Mouse (Mus musculus): ENCODE results near the gene Cxcl10. TPM values are rescaled to one million over a fixed set of nuclear protein-coding genes. Genes with fewer than 3 reads are reported as not detected.

The Cxcl10 gene
- polyA plus RNA-seq, 1 experiment from 2014 or later: 1.8 TPM

DNA sequence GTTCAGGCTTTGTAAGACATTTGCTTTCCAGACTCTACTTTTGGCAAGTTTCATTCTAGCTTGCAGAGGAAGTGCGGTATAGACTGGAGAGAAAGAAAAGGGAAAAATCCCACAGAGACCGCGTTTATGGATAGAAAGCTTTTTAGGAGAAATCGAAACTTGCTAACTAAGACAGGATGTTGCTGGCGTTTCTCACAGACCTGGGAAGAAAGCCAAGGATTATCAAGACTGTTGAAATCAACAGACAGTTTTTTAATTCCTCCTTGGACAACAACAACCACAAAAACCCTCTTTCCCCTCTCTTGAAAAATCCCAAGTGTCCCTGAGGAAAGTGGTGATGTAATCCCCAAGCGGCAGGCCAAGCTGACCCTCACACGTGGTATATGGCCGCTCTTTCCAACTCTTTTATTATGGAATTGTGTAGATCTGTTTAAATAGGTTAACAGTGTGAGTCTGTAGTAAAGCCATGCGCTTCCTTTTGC is 16.3 kb downstream of the Cxcl10 start:
- Histone ChIP-seq H3K36me3 (ENCODE audit: control insufficient read depth, insufficient read depth, low read length) (no peaks in the 10 kb centered on the region), H3K27ac (ENCODE audit: low read length) (peak overlapping the region; percentile 82), H3K4me1 (ENCODE audit: control insufficient read depth, insufficient read depth, low read length) (peaks cover 6% of the 10 kb centered on the region), H3K4me3 (replicated peaks; ENCODE audit: low read length) (peak overlapping the region; percentile 22), H3K27me3 (ENCODE audit: control insufficient read depth, insufficient read depth, low read length) (no peaks in the 10 kb centered on the region), H3K9ac (ENCODE audit: low read length) (0 out of 2 replicates have a peak overlapping the region, but pooled peaks have one; percentile 34), H3K4me2 (ENCODE audit: low read depth, low read length) (peak overlapping the region; percentile 36), H3K9me3 (replicated peaks; ENCODE audit: control insufficient read depth, low read length) (no peaks in the 10 kb centered on the region)
- WGBS: 37% methylated on average over 9 of the region's 9 CpGs
- peak; percentile 87 for ATAC-seq (ENCODE audit: insufficient read depth, low FRiP score)

GRCm38 (mm10) chr5:92331635-92332338 is 16.9 kb downstream of the Cxcl10 start, which contains the start of gene Art3:
Gene Art3 (plus strand): TSS chr5:92331827.
- 0 out of 2 replicates have a peak, but pooled peaks have one; percentile 23 for ATAC-seq (ENCODE audit: insufficient read depth, low FRiP score)
- H3K9ac ChIP-seq (ENCODE audit: low read length): 0 out of 2 replicates have a peak within 1 kb of the TSS, but pooled peaks have one; percentile 34

GRCm38 (mm10) chr5:92331122-92331521 is 17.6 kb downstream of the Cxcl10 start:
- WGBS: 86% methylated on average over 12 of the region's 12 CpGs
- Histone ChIP-seq H3K4me3 (replicated peaks; ENCODE audit: low read length) (no peak overlapping the region), H3K9ac (ENCODE audit: low read length) (no peak overlapping the region), H3K27ac (ENCODE audit: low read length) (no peak overlapping the region), H3K36me3 (ENCODE audit: control insufficient read depth, insufficient read depth, low read length) (no peaks in the 10 kb centered on the region), H3K9me3 (replicated peaks; ENCODE audit: control insufficient read depth, low read length) (no peaks in the 10 kb centered on the region), H3K4me1 (ENCODE audit: control insufficient read depth, insufficient read depth, low read length) (peaks cover 6% of the 10 kb centered on the region), H3K4me2 (ENCODE audit: low read depth, low read length) (no peak overlapping the region), H3K27me3 (ENCODE audit: control insufficient read depth, insufficient read depth, low read length) (no peaks in the 10 kb centered on the region)
- ATAC-seq (ENCODE audit: insufficient read depth, low FRiP score): no peak

More at GRCm38 (mm10) chr5:92331635-92332338, 16.9 kb downstream of the Cxcl10 start, which contains the start of gene Art3:
- Histone ChIP-seq H3K4me2 (ENCODE audit: low read depth, low read length) (peak within 1 kb of the TSS; percentile 36), H3K27me3 (ENCODE audit: control insufficient read depth, insufficient read depth, low read length) (no peaks in the 10 kb centered on the region), H3K36me3 (ENCODE audit: control insufficient read depth, insufficient read depth, low read length) (no peaks in the 10 kb centered on the region), H3K4me1 (ENCODE audit: control insufficient read depth, insufficient read depth, low read length) (peaks cover 6% of the 10 kb centered on the region), H3K9me3 (replicated peaks; ENCODE audit: control insufficient read depth, low read length) (no peaks in the 10 kb centered on the region), H3K27ac (ENCODE audit: low read length) (peak within 1 kb of the TSS; percentile 82), H3K4me3 (replicated peaks; ENCODE audit: low read length) (peak within 1 kb of the TSS; percentile 22)
- 87% methylated on average over 17 of the region's 17 CpGs for WGBS

- H3K9ac ChIP-seq (ENCODE audit: low read length): no peak within 1 kb of the TSS
- ATAC-seq (ENCODE audit: insufficient read depth, low FRiP score): no peak
- no peak within 1 kb of the TSS for H3K27ac ChIP-seq (ENCODE audit: low read length)
- no peak within 1 kb of the TSS for H3K4me2 ChIP-seq (ENCODE audit: low read depth, low read length)
- H3K4me3 ChIP-seq (replicated peaks; ENCODE audit: low read length): no peak within 1 kb of the TSS
- 78% methylated on average over 7 of the region's 7 CpGs for WGBS
- no peaks in the 10 kb centered on the region for H3K36me3 ChIP-seq (ENCODE audit: control insufficient read depth, insufficient read depth, low read length)
- peaks cover 8% of the 10 kb centered on the region for H3K4me1 ChIP-seq (ENCODE audit: control insufficient read depth, insufficient read depth, low read length)
- H3K27me3 ChIP-seq (ENCODE audit: control insufficient read depth, insufficient read depth, low read length): no peaks in the 10 kb centered on the region
- no peaks in the 10 kb centered on the region for H3K9me3 ChIP-seq (replicated peaks; ENCODE audit: control insufficient read depth, low read length)
These were observed 20.8 kb downstream of the Cxcl10 start, which contains the start of gene Cxcl9 for GRCm38 (mm10) chr5:92327929-92328328. Gene Cxcl9 (minus strand): TSS chr5:92328079.

DNA sequence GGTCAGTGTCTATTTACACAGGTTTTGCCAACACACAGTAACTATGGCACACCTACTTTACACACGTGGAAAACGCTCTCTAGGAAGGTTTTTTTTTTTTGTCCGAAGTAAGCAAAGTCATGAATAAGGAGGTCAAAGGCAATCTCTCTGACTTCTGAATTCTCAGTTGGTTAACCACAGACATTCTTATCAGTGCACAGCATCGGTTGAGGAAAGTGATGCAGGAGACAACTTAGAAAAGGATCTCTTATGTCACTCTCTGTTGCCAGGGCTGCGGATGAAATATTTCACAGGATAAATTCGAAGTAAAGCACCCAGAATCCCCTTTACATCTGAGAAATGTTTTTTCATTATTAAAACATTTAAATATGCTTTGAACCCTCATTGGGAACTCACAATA is 21.3 kb downstream of the Cxcl10 start:
- Histone ChIP-seq H3K9me3 (replicated peaks; ENCODE audit: control insufficient read depth, low read length) (no peaks in the 10 kb centered on the region), H3K27ac (ENCODE audit: low read length) (no peak overlapping the region), H3K4me2 (ENCODE audit: low read depth, low read length) (no peak overlapping the region), H3K4me3 (replicated peaks; ENCODE audit: low read length) (no peak overlapping the region), H3K9ac (ENCODE audit: low read length) (no peak overlapping the region), H3K4me1 (ENCODE audit: control insufficient read depth, insufficient read depth, low read length) (peaks cover 8% of the 10 kb centered on the region), H3K27me3 (ENCODE audit: control insufficient read depth, insufficient read depth, low read length) (no peaks in the 10 kb centered on the region), H3K36me3 (ENCODE audit: control insufficient read depth, insufficient read depth, low read length) (no peaks in the 10 kb centered on the region)
- no peak for ATAC-seq (ENCODE audit: insufficient read depth, low FRiP score)
- WGBS: 61% methylated on average over 6 of the region's 6 CpGs

GRCm38 (mm10) chr5:92323264-92323663 is 25.4 kb downstream of the Cxcl10 start:
- Histone ChIP-seq H3K27me3 (ENCODE audit: control insufficient read depth, insufficient read depth, low read length) (no peaks in the 10 kb centered on the region), H3K36me3 (ENCODE audit: control insufficient read depth, insufficient read depth, low read length) (no peaks in the 10 kb centered on the region), H3K4me3 (replicated peaks; ENCODE audit: low read length) (no peak overlapping the region), H3K9ac (ENCODE audit: low read length) (no peak overlapping the region), H3K4me1 (ENCODE audit: control insufficient read depth, insufficient read depth, low read length) (0 out of 2 replicates have a peak, but pooled peaks cover 2% of the 10 kb centered on the region), H3K4me2 (ENCODE audit: low read depth, low read length) (no peak overlapping the region), H3K9me3 (replicated peaks; ENCODE audit: control insufficient read depth, low read length) (no peaks in the 10 kb centered on the region), H3K27ac (ENCODE audit: low read length) (no peak overlapping the region; the same call in 1 of the 2 replicates)
- WGBS: 59% methylated on average over 5 of the region's 5 CpGs
- ATAC-seq (ENCODE audit: insufficient read depth, low FRiP score): peak; percentile 76; the same call in 1 of the 2 replicates

GRCm38 (mm10) chr5:92322612-92323011 is 26.1 kb downstream of the Cxcl10 start:
- 0 out of 2 replicates have a peak, but pooled peaks cover 2% of the 10 kb centered on the region for H3K4me1 ChIP-seq (ENCODE audit: control insufficient read depth, insufficient read depth, low read length)
- H3K9me3 ChIP-seq (replicated peaks; ENCODE audit: control insufficient read depth, low read length): no peaks in the 10 kb centered on the region
- no peak for ATAC-seq (ENCODE audit: insufficient read depth, low FRiP score)
- WGBS: 81% methylated on average over 4 of the region's 4 CpGs
- no peak overlapping the region for H3K27ac ChIP-seq (ENCODE audit: low read length)
- no peak overlapping the region for H3K4me2 ChIP-seq (ENCODE audit: low read depth, low read length)
- no peak overlapping the region for H3K9ac ChIP-seq (ENCODE audit: low read length)
- H3K4me3 ChIP-seq (replicated peaks; ENCODE audit: low read length): no peak overlapping the region
- no peaks in the 10 kb centered on the region for H3K36me3 ChIP-seq (ENCODE audit: control insufficient read depth, insufficient read depth, low read length)
- H3K27me3 ChIP-seq (ENCODE audit: control insufficient read depth, insufficient read depth, low read length): no peaks in the 10 kb centered on the region

GRCm38 (mm10) chr5:92321631-92322400 is 26.9 kb downstream of the Cxcl10 start:
- Histone ChIP-seq H3K27ac (ENCODE audit: low read length) (no peak overlapping the region), H3K9ac (ENCODE audit: low read length) (no peak overlapping the region), H3K4me2 (ENCODE audit: low read depth, low read length) (no peak overlapping the region), H3K36me3 (ENCODE audit: control insufficient read depth, insufficient read depth, low read length) (no peaks in the 10 kb centered on the region), H3K4me3 (replicated peaks; ENCODE audit: low read length) (no peak overlapping the region), H3K9me3 (replicated peaks; ENCODE audit: control insufficient read depth, low read length) (no peaks in the 10 kb centered on the region), H3K27me3 (ENCODE audit: control insufficient read depth, insufficient read depth, low read length) (no peaks in the 10 kb centered on the region), H3K4me1 (ENCODE audit: control insufficient read depth, insufficient read depth, low read length) (0 out of 2 replicates have a peak, but pooled peaks cover 2% of the 10 kb centered on the region)
- 40% methylated on average over 8 of the region's 8 CpGs for WGBS
- no peak for ATAC-seq (ENCODE audit: insufficient read depth, low FRiP score)

DNA sequence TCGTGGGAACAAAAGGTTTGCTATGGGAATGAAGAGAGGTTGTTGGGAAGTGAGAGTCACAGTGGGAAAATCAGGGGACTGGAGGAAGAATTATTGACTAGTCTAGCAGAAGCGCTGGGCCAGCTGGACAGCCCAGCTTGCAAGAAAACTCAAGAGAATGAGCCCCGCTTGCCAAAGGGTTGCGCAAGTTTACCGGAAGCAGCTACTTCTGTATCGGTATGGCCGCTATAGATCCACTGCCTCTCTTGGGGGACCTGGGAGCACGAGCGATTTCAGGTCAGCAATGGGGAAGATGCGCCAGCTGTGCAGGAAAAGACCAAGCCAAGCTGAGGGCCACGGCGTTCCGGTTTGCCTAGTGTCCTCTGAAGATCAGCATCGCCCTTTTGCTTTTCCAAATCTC is 30.1 kb downstream of the Cxcl10 start:
- H3K9me3 ChIP-seq (replicated peaks; ENCODE audit: control insufficient read depth, low read length): no peaks in the 10 kb centered on the region
- no peak overlapping the region for H3K27ac ChIP-seq (ENCODE audit: low read length)
- H3K4me1 ChIP-seq (ENCODE audit: control insufficient read depth, insufficient read depth, low read length): 0 out of 2 replicates have a peak, but pooled peaks cover 2% of the 10 kb centered on the region
- no peaks in the 10 kb centered on the region for H3K27me3 ChIP-seq (ENCODE audit: control insufficient read depth, insufficient read depth, low read length)
- H3K4me2 ChIP-seq (ENCODE audit: low read depth, low read length): no peak overlapping the region
- no peaks in the 10 kb centered on the region for H3K36me3 ChIP-seq (ENCODE audit: control insufficient read depth, insufficient read depth, low read length)
- ATAC-seq (ENCODE audit: insufficient read depth, low FRiP score): no peak
- no peak overlapping the region for H3K4me3 ChIP-seq (replicated peaks; ENCODE audit: low read length)
- H3K9ac ChIP-seq (ENCODE audit: low read length): no peak overlapping the region
- WGBS: 81% methylated on average over 14 of the region's 14 CpGs

Data from stomach, embryonic 16.5 days (tissue).